Mouse (Mus musculus) liver, postnatal 0 days (tissue): ENCODE measurements at regions not wholly inside any gene's neighbourhood (a gene's known extent, or its start where the extent isn't known, plus 50 kb on each side); places are given as distances from the start of the nearest gene placed in this dataset.

Source experiments
- CTCF ChIP-seq: sonication (generic); IDR thresholded peaks from 2 replicates; pipeline ENCODE4 v1.5.1; 2016; ENCODE audit warnings: antibody characterized with exemption, low read depth
- EP300 ChIP-seq: IDR thresholded peaks from 2 replicates; pipeline ENCODE4 v1.6.1; 2016; ENCODE audit warnings: antibody characterized with exemption, low read depth, mild to moderate bottlenecking

GRCm38 (mm10) chr4:142947673-142948072 is 265.1 kb downstream of the Prdm2 start:
- TF ChIP-seq CTCF (no peak), EP300 (no peak)
